Mouse (Mus musculus) gastrocnemius, adult 2 months (tissue): ENCODE data around the gene Samd13. TPM values are rescaled to one million over a fixed set of nuclear protein-coding genes. Genes with fewer than 3 reads are reported as not detected.

Experiments
- DNase-seq: peaks from one replicate; pipeline ENCODE4 v3.0.0; 2022
- H3K27ac ChIP-seq: fragments of 200-600 bp; 2 replicates; pipeline ENCODE4 v1.8.1; 2022; ENCODE audit warnings: mild to moderate bottlenecking
- H3K4me3 ChIP-seq: fragments of 200-600 bp; 2 replicates; pipeline ENCODE4 v1.8.1; 2022; ENCODE audit warnings: mild to moderate bottlenecking, moderate library complexity
- CTCF ChIP-seq: fragments of 200-600 bp; IDR thresholded peaks from 2 replicates; pipeline ENCODE4 v1.8.1; 2022; ENCODE audit warnings: antibody characterized with exemption, mild to moderate bottlenecking, moderate library complexity
- intact Hi-C: fragments of 180-260 bp; cut with DNase I; formaldehyde crosslinking; loops from one replicate; pipeline ENCODE4 v1.15.1; 2025
- long read RNA-seq, 2 experiments: library from polyadenylated mRNA; stranded (forward); transcript quantifications; one replicate each; pipeline ENCODE4 v2.0.0; 2021
- total RNA-seq, 2 experiments: library from RNA; stranded (reverse); gene quantifications; 2 replicates each; pipeline ENCODE4 v1.2.3; 2021

Gene Samd13
- total RNA-seq: 1 to 10 TPM in 1 of 2 experiments, under 1 TPM in 1; 0.59 to 2.2 TPM
- long read RNA-seq, experiment 1, partial matches to known transcripts: 0 of 2 reads
- long read RNA-seq, experiment 1, other reads (novel, unspliced or antisense): 2 of 2 reads
- long read RNA-seq, experiment 2, partial matches to known transcripts: 0 of 2 reads
- long read RNA-seq, experiment 2, other reads (novel, unspliced or antisense): 2 of 2 reads

DNA sequence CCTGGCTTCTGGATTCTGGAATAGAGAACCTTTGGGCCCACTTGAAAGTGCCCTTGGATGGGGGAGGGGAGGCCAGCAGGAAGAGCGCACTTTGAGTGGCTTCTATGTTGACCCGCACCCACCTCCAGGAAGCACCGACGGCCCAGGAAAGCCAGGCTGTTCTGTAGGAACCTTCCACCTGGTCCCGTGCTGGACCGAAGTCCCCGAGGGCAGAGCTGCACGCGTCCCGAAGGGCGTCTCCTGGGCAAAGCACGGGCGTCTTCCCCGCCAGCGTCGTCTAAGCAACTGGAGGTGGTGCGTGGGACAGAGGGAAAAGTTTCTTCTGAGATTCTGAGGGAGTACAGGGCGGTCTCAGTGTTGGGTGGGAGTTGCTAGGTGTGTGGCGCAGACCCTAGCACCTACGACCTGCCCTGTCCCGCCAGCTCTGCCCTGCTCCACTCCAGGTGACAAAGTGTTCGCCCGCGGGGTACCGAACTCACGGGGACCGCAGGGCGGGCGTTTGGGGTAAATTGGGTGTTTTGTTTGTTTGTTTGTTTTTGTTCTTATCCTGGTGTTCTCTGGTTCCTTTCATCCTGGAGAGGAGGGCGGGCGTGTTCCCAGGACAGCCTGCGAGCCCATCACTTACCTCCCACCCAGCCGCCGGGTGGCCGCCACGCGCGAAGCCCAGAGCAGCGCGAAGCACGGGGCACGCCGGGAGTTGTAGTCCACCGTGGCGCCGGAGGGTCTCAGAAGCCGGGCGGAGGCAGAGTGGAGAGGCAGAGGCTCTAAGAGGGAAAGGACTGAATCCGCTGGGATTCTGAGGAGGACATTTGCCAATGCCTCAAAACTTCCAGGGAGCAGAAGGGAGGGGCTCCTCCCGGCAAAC, at the start of gene Samd13:
Gene Samd13, minus strand, starts transcription at position 782 of the 865 bp plus-strand sequence.
- no peak for TF ChIP-seq CTCF
- Histone ChIP-seq H3K27ac (peak within 1 kb of the TSS; percentile 83), H3K4me3 (peak within 1 kb of the TSS; percentile 80)
- intact Hi-C loops: no loop called here
- peak; percentile 76 for DNase-seq

GRCm38 (mm10) chr3:146731499-146731898, 46.1 kb upstream of the Samd13 start:
- TF ChIP-seq CTCF: no peak
- intact Hi-C loops: no loop called here
- no peak overlapping the region for H3K4me3 ChIP-seq

GRCm38 (mm10) chr3:146723037-146723436, 37.6 kb upstream of the Samd13 start:
- Histone ChIP-seq H3K27ac (no peak overlapping the region), H3K4me3 (no peak overlapping the region)
- no peak for TF ChIP-seq CTCF
- intact Hi-C loops: no loop called here
- DNase-seq: no peak

More at GRCm38 (mm10) chr3:146731499-146731898, 46.1 kb upstream of the Samd13 start:
- no peak for DNase-seq
- H3K27ac ChIP-seq: no peak overlapping the region

GRCm38 (mm10) chr3:146719696-146720095, 34.3 kb upstream of the Samd13 start:
- H3K27ac ChIP-seq: no peak overlapping the region
- intact Hi-C loops: no loop called here
- no peak for TF ChIP-seq CTCF
- no peak for DNase-seq
- no peak overlapping the region for H3K4me3 ChIP-seq

GRCm38 (mm10) chr3:146718251-146718650, 32.9 kb upstream of the Samd13 start:
- TF ChIP-seq CTCF: no peak
- no peak for DNase-seq
- H3K27ac ChIP-seq: no peak overlapping the region
- intact Hi-C loops: no loop called here
- no peak overlapping the region for H3K4me3 ChIP-seq

GRCm38 (mm10) chr3:146712305-146712704, 26.9 kb upstream of the Samd13 start:
- intact Hi-C loops: no loop called here
- no peak for DNase-seq
- Histone ChIP-seq H3K27ac (no peak overlapping the region), H3K4me3 (no peak overlapping the region)
- TF ChIP-seq CTCF: no peak

- Histone ChIP-seq H3K4me3 (no peak overlapping the region), H3K27ac (no peak overlapping the region)
- DNase-seq: no peak
- TF ChIP-seq CTCF: no peak
- intact Hi-C loops: no loop called here
Observed at GRCm38 (mm10) chr3:146711559-146711958, 26.2 kb upstream of the Samd13 start.

DNA sequence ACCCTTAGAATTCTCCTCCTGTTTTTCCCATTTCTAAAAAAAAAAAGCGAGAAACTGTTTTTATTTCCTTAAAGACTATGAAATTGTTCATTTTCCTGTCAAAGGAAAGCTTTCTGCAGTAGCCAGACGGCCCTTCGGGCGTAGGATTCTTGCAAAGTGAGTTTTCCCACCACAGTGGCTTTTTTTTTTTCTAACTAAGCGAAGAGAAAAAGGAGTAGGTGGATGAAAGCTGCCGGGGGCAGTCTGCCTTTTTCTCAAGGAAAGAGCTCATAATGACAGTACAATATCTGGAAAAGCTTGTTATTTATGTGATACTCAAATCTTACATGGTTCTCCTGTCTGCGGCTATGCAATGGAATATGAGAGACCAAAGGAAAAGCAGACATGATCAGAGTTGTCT, 25.7 kb upstream of the Samd13 start:
- no peak for DNase-seq
- Histone ChIP-seq H3K27ac (no peak overlapping the region), H3K4me3 (no peak overlapping the region)
- intact Hi-C loops: no loop called here
- TF ChIP-seq CTCF: no peak

GRCm38 (mm10) chr3:146709086-146709485, 23.7 kb upstream of the Samd13 start:
- Histone ChIP-seq H3K4me3 (no peak overlapping the region), H3K27ac (no peak overlapping the region)
- no peak for TF ChIP-seq CTCF
- DNase-seq: no peak
- intact Hi-C loops: no loop called here

DNA sequence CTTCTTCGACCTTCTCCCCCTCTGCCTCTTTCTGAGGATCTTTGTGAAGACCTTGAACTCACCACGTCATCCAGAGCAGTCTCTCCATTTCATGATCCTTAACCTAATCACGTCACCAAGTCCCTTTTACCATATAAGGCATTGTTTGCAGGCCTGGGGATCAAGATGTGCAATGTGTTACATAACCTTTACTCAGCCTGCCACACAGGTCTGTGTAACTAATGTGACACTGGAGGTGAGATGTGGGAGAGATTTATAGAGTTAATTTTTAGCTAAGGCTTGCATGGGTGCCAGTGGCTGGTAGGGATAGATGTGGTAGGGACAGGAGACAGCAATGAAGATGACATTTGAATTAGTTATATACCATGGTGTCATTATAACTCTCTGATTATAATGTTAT, 23.0 kb upstream of the Samd13 start:
- Histone ChIP-seq H3K27ac (no peak overlapping the region), H3K4me3 (no peak overlapping the region)
- DNase-seq: no peak
- intact Hi-C loops: no loop called here
- no peak for TF ChIP-seq CTCF

DNA sequence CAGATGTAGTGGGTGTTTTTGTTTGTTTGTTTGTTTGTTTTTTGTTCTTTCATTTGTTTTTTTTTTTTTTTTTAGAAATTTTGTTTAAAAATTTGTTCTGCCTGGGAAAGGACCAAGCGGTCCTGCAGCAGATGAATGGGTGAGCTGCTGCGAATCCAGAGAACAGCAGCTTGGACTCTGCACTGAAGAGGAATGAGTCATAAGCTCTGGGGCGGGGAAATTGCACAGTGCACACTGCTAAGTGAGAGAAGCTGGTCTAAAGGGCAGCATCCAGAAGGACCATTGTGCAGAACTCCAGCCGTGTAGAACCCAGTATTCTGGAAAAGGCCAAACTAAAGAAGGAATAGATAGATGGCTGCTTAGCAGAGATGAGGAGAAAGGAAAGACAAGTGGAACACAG, 18.7 kb upstream of the Samd13 start:
- intact Hi-C loops: no loop called here
- no peak overlapping the region for H3K27ac ChIP-seq
- no peak overlapping the region for H3K4me3 ChIP-seq
- no peak for DNase-seq
- no peak for TF ChIP-seq CTCF

DNA sequence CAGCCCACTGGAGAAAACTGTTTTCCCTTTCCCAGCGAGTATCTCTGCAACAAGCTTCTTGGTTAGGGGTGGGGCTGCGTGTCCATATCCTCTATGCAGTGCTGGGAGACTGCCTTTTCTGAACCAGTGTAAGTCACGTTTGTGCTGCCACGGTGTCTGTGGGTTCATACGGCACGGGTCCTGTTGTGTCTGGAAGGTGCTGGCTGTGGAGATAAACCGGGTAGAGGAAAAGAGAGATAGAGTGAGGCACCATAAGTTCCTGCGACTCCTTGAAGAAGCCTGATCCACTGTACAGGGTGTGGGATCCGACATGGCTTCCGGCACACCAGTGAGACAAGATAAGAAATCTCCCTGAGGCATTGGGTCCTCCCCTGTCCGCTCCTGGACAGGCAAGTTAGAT, 14.7 kb upstream of the Samd13 start:
- intact Hi-C loops: no loop called here
- no peak for DNase-seq

GRCm38 (mm10) chr3:146698982-146699381, 13.6 kb upstream of the Samd13 start:
- no peak for TF ChIP-seq CTCF
- H3K27ac ChIP-seq: no peak overlapping the region
- no peak for DNase-seq
- no peak overlapping the region for H3K4me3 ChIP-seq
- intact Hi-C loops: no loop called here

More for the DNA sequence above, 14.7 kb upstream of the Samd13 start:
- TF ChIP-seq CTCF: no peak
- no peak overlapping the region for H3K27ac ChIP-seq
- no peak overlapping the region for H3K4me3 ChIP-seq
